Comparison of ENCODE assay signal across 10 mouse cellular contexts in the genomic region with DNA sequence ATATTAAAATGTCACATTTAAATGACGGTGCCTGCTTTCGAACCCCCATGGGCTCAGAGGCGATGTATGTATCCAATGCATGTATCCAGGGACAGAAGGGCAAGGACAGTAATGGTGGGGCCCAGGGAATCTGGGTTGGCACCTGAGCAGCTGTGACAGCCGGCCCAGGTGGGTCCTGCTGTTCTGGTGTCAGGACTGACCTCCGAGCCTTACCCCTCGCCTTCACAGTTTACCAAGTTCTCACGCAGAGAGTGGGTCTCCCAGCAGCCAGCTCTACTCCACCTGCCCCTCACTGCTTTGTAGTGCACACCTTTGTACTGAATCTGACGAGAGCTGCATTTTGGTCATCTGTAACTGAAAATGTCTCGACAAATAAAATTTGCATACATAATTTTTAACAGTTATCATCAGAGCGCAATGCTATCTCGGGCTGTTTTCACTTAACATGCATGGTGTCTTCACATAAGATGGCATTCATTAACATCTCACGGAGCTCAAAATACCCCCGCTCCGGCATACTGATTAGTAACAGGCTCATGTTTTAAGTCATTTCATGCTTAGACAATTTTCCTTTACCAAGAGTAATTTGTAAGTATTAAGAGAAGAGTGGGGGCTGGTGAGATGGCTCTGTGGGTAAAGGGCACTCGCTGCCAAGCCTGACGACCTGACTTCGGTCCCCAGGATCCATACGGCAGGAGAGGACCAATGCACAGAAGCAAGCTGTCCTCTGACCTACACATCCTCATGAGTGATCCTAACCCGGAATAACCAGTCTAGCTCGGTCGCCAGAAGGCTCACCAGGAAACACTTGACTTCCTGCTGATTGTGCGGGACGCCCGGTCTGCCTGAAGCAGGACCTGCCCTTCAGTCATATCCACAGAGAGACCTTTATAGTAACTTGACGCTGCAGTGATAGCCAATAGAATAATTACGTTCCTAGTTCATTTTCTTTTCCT.
A peak's percentile ranks its signal among the peaks of the same experiment; 100 is the strongest.
DNase-seq lines count a peak whose midpoint lies in the region; ATAC-seq lines count a peak whose summit lies in the region.
"Had no signal": no experiment of that assay in that cellular context is flagged by ENCODE, and none has a peak within 500 bp of the region (broad histone marks: within the 10 kb centered on the region; RNA-seq: fewer than 3 reads in every experiment).

No protein-coding gene starts in this region.

- WGBS in heart, embryonic 11.5 days (ENCODE audit: insufficient replicate concordance) = 68% methylated on average over 26 of the region's 26 CpGs
- WGBS in liver, embryonic 13.5 days (ENCODE audit: insufficient replicate concordance) = 50% methylated on average over 26 of the region's 26 CpGs

- ATAC-seq in heart, embryonic 11.5 days (replicated peaks; ENCODE audit: insufficient number of reproducible peaks, low FRiP score, low TSS enrichment) = no peak
- ATAC-seq in granulocyte monocyte progenitor cell, adult 5-6 weeks (replicated peaks; ENCODE audit: poor library complexity, severe bottlenecking) = peak; percentile 53
- ATAC-seq in liver, embryonic 13.5 days (ENCODE audit: low read depth) = peak; percentile 23; the same call in 1 of the 2 replicates
- ATAC-seq in erythroblast, adult 5-6 weeks (replicated peaks; ENCODE audit: low FRiP score, poor library complexity, severe bottlenecking) = no peak

- no peaks in the 10 kb centered on the region for H3K27me3 ChIP-seq in heart, embryonic 11.5 days (ENCODE audit: control insufficient read depth, insufficient read depth, low read length)
- H3K27me3 ChIP-seq in liver, embryonic 13.5 days = no peaks in the 10 kb centered on the region

- no peak overlapping the region for H3K4me3 ChIP-seq in heart, embryonic 11.5 days (ENCODE audit: low read depth, low read length)
- no peak overlapping the region for H3K4me3 ChIP-seq in liver, embryonic 13.5 days (replicated peaks)
- H3K4me3 ChIP-seq: myocyte had no signal

- H3K9ac ChIP-seq in heart, embryonic 11.5 days (ENCODE audit: low read depth, low read length) = no peak overlapping the region
- H3K9ac ChIP-seq in liver, embryonic 13.5 days = no peak overlapping the region

- no peak overlapping the region for H3K27ac ChIP-seq in heart, embryonic 11.5 days (ENCODE audit: low read depth, low read length)
- H3K27ac ChIP-seq in liver, embryonic 13.5 days = no peak overlapping the region

- H3K9me3 ChIP-seq in heart, embryonic 11.5 days (replicated peaks; ENCODE audit: control insufficient read depth, low read length) = no peaks in the 10 kb centered on the region
- no peaks in the 10 kb centered on the region for H3K9me3 ChIP-seq in liver, embryonic 13.5 days (replicated peaks)

- peaks cover 7% of the 10 kb centered on the region; the same call in 1 of the 2 replicates for H3K36me3 ChIP-seq in heart, embryonic 11.5 days (ENCODE audit: control insufficient read depth, insufficient read depth, low read length)
- 0 out of 2 replicates have a peak, but pooled peaks cover 3% of the 10 kb centered on the region for H3K36me3 ChIP-seq in liver, embryonic 13.5 days

- DNase-seq in heart, adult 9 months (ENCODE audit: low spot score in 2 of 2) = peak; percentile 29 to 52
- DNase-seq in 416B (ENCODE audit: low read depth) = peak; percentile 53
- DNase-seq in liver, embryonic 13.5 days = no peak
- DNase-seq in left cerebral cortex, adult 9 months (ENCODE audit: low spot score in 2 of 2) = no peak
- DNase-seq in adrenal gland, postnatal 14 days = no peak
- DNase-seq: kidney, postnatal 25 days had no signal

- H3K4me2 ChIP-seq in heart, embryonic 11.5 days = no peak overlapping the region
- peak overlapping the region; percentile 14; the same call in 1 of the 2 replicates for H3K4me2 ChIP-seq in liver, embryonic 13.5 days

- H3K4me1 ChIP-seq in heart, embryonic 11.5 days (ENCODE audit: control insufficient read depth, insufficient read depth, low read length) = peaks cover 33% of the 10 kb centered on the region
- H3K4me1 ChIP-seq in liver, embryonic 13.5 days (replicated peaks) = peaks cover 19% of the 10 kb centered on the region

Comparison
In these comparisons a context has a peak if more than half of its experiments do, and no peak if none do; other contexts are left out.
1. DNase-seq: peak in heart, adult 9 months (2 of 2) and 416B (single experiment); none in liver, embryonic 13.5 days (single experiment), left cerebral cortex, adult 9 months (0 of 2) and adrenal gland, postnatal 14 days (single experiment).
2. ATAC-seq: peak in granulocyte monocyte progenitor cell, adult 5-6 weeks (single experiment) and liver, embryonic 13.5 days (single experiment); none in heart, embryonic 11.5 days (single experiment) and erythroblast, adult 5-6 weeks (single experiment).